Mouse (Mus musculus) embryonic fibroblast, embryonic 13.5 days (primary cell): ENCODE results near the gene Zfp507. TPM values are rescaled to one million over a fixed set of nuclear protein-coding genes. Genes with fewer than 3 reads are reported as not detected.

Experiments
- H3K27ac ChIP-seq: 2 replicates; pipeline ENCODE4 v1.5.1; 2012; ENCODE audit warnings: low read length, control low read depth, inconsistent platforms; ENCODE audit not compliant: insufficient read depth
- H3K4me1 ChIP-seq: 2 replicates; pipeline ENCODE4 v1.6.1; 2011; ENCODE audit warnings: low read length; ENCODE audit not compliant: control insufficient read depth, insufficient read depth
- H3K4me3 ChIP-seq: 2 replicates; pipeline ENCODE4 v1.5.1; 2011; ENCODE audit warnings: mild to moderate bottlenecking, control low read depth, low read length; ENCODE audit not compliant: insufficient read depth
- CTCF ChIP-seq: IDR thresholded peaks from 2 replicates; pipeline ENCODE4 v1.5.1; 2011; ENCODE audit warnings: mild to moderate bottlenecking, control low read depth, low read length, moderate library complexity, borderline replicate concordance; ENCODE audit not compliant: insufficient read depth
- POLR2A ChIP-seq: IDR thresholded peaks from 2 replicates; pipeline ENCODE4 v1.6.1; 2011; ENCODE audit warnings: low read depth, mild to moderate bottlenecking, control low read depth, low read length, moderate library complexity
- polyA plus RNA-seq: library from polyadenylated mRNA; stranded (reverse); fragments of >200 nt; gene quantifications from 2 replicates; pipeline ENCODE4 v1.2.4, GENCODE M21; 2011; ENCODE audit warnings: low read depth; ENCODE audit not compliant: missing spikeins, insufficient read length

The Zfp507 gene
- polyA plus RNA-seq: 22.3 and 23.5 TPM in 2 replicates

- peak within 1 kb of the TSS; percentile 54 for H3K4me3 ChIP-seq
Observed at GRCm38 (mm10) chr7:35802906-35803595, at the start of gene Zfp507. TSS of gene Zfp507 (minus strand) at chr7:35803003.

GRCm38 (mm10) chr7:35850426-35850825, 47.6 kb upstream of the Zfp507 start:
- Histone ChIP-seq H3K4me3 (no peak overlapping the region), H3K27ac (no peak overlapping the region), H3K4me1 (peaks cover 2% of the 10 kb centered on the region; the same call in 1 of the 2 replicates)
- TF ChIP-seq POLR2A (no peak), CTCF (no peak)

More at GRCm38 (mm10) chr7:35802906-35803595, at the start of gene Zfp507:
- TF ChIP-seq POLR2A (peak; percentile 75), CTCF (no peak)
- Histone ChIP-seq H3K27ac (peak within 1 kb of the TSS; percentile 35), H3K4me1 (no peaks in the 10 kb centered on the region)

- Histone ChIP-seq H3K4me3 (no peak overlapping the region), H3K4me1 (peaks cover 2% of the 10 kb centered on the region; the same call in 1 of the 2 replicates), H3K27ac (no peak overlapping the region)
- TF ChIP-seq CTCF (no peak), POLR2A (no peak)
Observed at GRCm38 (mm10) chr7:35848526-35848925, 45.7 kb upstream of the Zfp507 start.

DNA sequence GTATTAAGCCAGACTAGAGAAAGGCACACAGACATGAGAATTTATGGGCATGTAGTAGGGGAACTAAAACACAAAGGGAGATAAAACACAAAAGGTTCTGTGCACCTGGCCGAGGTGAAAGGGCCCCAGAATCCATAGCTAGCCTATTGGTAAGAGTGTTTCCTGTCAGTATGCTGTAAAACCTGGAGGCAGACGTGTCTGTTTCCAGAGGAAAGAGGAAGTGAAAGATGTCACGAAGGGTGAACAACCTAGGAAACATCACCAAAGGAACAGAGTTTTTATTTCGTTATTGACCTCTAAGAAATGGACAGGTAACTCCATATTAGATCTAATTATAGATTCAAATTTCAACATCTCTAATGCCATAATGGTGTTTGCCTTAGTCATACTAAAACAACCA, 37.7 kb upstream of the Zfp507 start:
- H3K27ac ChIP-seq: no peak overlapping the region
- no peak for TF ChIP-seq CTCF
- TF ChIP-seq POLR2A: no peak
- no peaks in the 10 kb centered on the region for H3K4me1 ChIP-seq
- no peak overlapping the region for H3K4me3 ChIP-seq

- Histone ChIP-seq H3K4me3 (no peak overlapping the region), H3K27ac (no peak overlapping the region), H3K4me1 (no peaks in the 10 kb centered on the region)
- no peak for TF ChIP-seq POLR2A
- TF ChIP-seq CTCF: no peak
Observed at GRCm38 (mm10) chr7:35836851-35837250, 34.0 kb upstream of the Zfp507 start.

DNA sequence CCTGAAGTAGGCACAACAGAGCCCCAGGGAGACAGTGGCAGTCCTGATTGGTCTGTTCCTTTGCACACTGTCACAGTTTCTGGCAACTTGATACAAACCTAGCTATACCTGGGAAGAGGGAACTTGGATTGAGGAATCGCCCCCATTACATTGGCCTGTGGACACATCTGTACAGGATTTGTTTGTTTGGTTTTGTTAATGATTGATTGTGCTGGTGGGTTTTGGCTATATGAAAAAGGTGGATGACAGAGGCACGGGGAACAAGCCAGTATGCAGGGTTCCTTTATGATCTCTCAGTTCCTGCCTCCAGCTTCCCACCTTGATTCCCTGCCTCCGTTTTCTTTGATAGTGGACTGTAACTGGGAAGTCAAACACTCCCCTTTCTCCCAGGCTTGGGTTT, 33.6 kb upstream of the Zfp507 start:
- TF ChIP-seq CTCF (no peak), POLR2A (no peak)
- Histone ChIP-seq H3K27ac (no peak overlapping the region), H3K4me1 (no peaks in the 10 kb centered on the region), H3K4me3 (no peak overlapping the region)

- Histone ChIP-seq H3K4me3 (no peak overlapping the region), H3K27ac (no peak overlapping the region), H3K4me1 (no peaks in the 10 kb centered on the region)
- TF ChIP-seq CTCF (no peak), POLR2A (no peak)
Observed at GRCm38 (mm10) chr7:35830119-35830518, 27.3 kb upstream of the Zfp507 start.

DNA sequence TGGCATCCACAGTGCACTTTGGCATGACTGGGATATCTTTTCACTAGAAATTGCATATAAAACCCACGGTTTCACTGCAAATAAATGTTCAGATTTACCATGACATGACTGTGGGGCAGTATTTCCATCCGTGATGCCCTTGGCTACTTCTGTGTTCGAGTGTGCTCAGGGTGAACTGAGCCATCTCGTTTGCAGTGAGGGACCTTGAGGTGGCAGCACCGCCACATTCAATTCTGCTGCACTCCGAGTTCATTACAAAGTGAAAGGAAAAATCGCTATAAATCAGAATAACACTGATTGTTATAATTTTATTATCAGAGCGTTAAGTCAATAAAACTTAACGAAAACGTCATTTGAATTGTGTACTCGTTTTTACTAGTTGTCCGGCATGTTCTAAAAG, 21.1 kb upstream of the Zfp507 start:
- Histone ChIP-seq H3K4me3 (no peak overlapping the region), H3K27ac (no peak overlapping the region), H3K4me1 (peaks cover 13% of the 10 kb centered on the region)
- TF ChIP-seq POLR2A (no peak), CTCF (no peak)

GRCm38 (mm10) chr7:35822320-35822719, 19.5 kb upstream of the Zfp507 start:
- Histone ChIP-seq H3K4me3 (no peak overlapping the region), H3K4me1 (peaks cover 13% of the 10 kb centered on the region), H3K27ac (no peak overlapping the region)
- TF ChIP-seq CTCF: no peak
- TF ChIP-seq POLR2A: no peak

GRCm38 (mm10) chr7:35821357-35821756, 18.6 kb upstream of the Zfp507 start:
- Histone ChIP-seq H3K4me1 (peaks cover 13% of the 10 kb centered on the region), H3K4me3 (no peak overlapping the region), H3K27ac (peak overlapping the region; percentile 66)
- TF ChIP-seq POLR2A: no peak

DNA sequence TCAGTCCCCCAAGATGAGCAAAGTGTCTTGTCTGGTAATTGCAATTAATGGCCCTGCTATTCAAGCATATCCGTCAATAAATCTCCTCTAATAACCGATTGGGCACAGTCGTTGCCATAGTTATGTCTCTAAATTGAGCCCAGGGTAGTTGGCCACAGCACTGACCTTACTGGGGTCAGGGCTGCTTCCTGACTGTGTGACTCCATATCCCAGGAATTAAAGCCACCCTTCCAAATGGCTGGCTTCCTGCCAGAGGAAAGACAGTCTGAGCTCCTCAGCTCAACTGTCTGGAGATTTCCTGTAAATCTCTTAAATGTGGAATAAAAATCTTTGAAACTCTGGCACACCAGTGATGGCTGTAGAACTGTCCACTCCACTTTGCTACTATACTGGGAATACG, 16.7 kb upstream of the Zfp507 start:
- peaks cover 13% of the 10 kb centered on the region for H3K4me1 ChIP-seq
- no peak overlapping the region for H3K4me3 ChIP-seq
- H3K27ac ChIP-seq: no peak overlapping the region
- TF ChIP-seq CTCF: no peak
- no peak for TF ChIP-seq POLR2A
